Mouse (Mus musculus) hematopoietic stem cell, adult 5-6 weeks (primary cell): ENCODE measurements around the gene Upf2. TPM values are rescaled to one million over a fixed set of nuclear protein-coding genes. Genes with fewer than 3 reads are reported as not detected.

Source experiments
- ATAC-seq, 2 experiments: fragments of 125-278 bp in 1 of 2; replicated peaks in 1 of 2; 2 replicates each; pipeline ENCODE4 v1.8.0; 2016 to 2017; ENCODE audit warnings: inconsistent platforms in 2 of 2, mild to moderate bottlenecking in 2 of 2, moderate number of reproducible peaks in 2 of 2, low read depth in 1 of 2, moderate TSS enrichment in 1 of 2; ENCODE audit not compliant: low FRiP score in 2 of 2, poor library complexity in 2 of 2, severe bottlenecking in 2 of 2, insufficient read depth in 1 of 2, low TSS enrichment in 1 of 2
- total RNA-seq: library from RNA; stranded (forward); fragments of 172-1452, 232-1000 nt; gene quantifications from 2 replicates; pipeline ENCODE4 v1.2.3, GENCODE M21; 2017

The Upf2 gene
- total RNA-seq, result 46.3 and 59.5 TPM in 2 replicates

- ATAC-seq, result peak; percentile 91 to 94
These were observed at the start of gene Upf2 for GRCm38 (mm10) chr2:5950766-5951595. Upf2 (plus strand) TSS chr2:5951469.

GRCm38 (mm10) chr2:5906092-5906491 is 45.2 kb upstream of the Upf2 start:
- no peak for ATAC-seq

GRCm38 (mm10) chr2:5906625-5907024 is 44.6 kb upstream of the Upf2 start:
- peak in 1 of 2 experiments; percentile 66; a peak in 1 of 4 replicates for ATAC-seq

GRCm38 (mm10) chr2:5911282-5911965 is 39.8 kb upstream of the Upf2 start:
- ATAC-seq, result no peak

GRCm38 (mm10) chr2:5922823-5923222 is 28.4 kb upstream of the Upf2 start:
- peak; percentile 74 to 83 for ATAC-seq

- no peak for ATAC-seq
These were observed 27.5 kb upstream of the Upf2 start for GRCm38 (mm10) chr2:5923786-5924185.

- ATAC-seq, result no peak
These were observed 23.8 kb upstream of the Upf2 start for GRCm38 (mm10) chr2:5927481-5927880.

GRCm38 (mm10) chr2:5929793-5930192 is 21.5 kb upstream of the Upf2 start:
- no peak for ATAC-seq

- peak; percentile 72 to 82 for ATAC-seq
These were observed 20.8 kb upstream of the Upf2 start for GRCm38 (mm10) chr2:5930291-5931054.

- no peak for ATAC-seq
These were observed 19.3 kb upstream of the Upf2 start for GRCm38 (mm10) chr2:5931938-5932337.

GRCm38 (mm10) chr2:5934936-5935335 is 16.3 kb upstream of the Upf2 start:
- no peak for ATAC-seq

- ATAC-seq, result no peak
These were observed 15.2 kb upstream of the Upf2 start for GRCm38 (mm10) chr2:5936068-5936467.

- ATAC-seq, result no peak
These were observed 14.7 kb upstream of the Upf2 start for GRCm38 (mm10) chr2:5936550-5936949.

- no peak for ATAC-seq
These were observed 11.9 kb upstream of the Upf2 start for GRCm38 (mm10) chr2:5939319-5939718.

GRCm38 (mm10) chr2:5939911-5940310 is 11.4 kb upstream of the Upf2 start:
- ATAC-seq, result no peak

- no peak for ATAC-seq
These were observed 10.3 kb upstream of the Upf2 start for GRCm38 (mm10) chr2:5940936-5941335.

GRCm38 (mm10) chr2:5941861-5942415 is 9.3 kb upstream of the Upf2 start:
- no peak for ATAC-seq
